Mouse (Mus musculus) lung, embryonic 14.5 days (tissue): Measurements from ENCODE around the gene Nfia. TPM values are rescaled to one million over a fixed set of nuclear protein-coding genes. Genes with fewer than 3 reads are reported as not detected.

Experiments
- ATAC-seq: fragments of 200-750 bp; cut with Nextera tagmentation; 2 replicates; pipeline ENCODE4 v1.8.0; 2017; ENCODE audit warnings: mild to moderate bottlenecking, moderate TSS enrichment, moderate library complexity; ENCODE audit not compliant: insufficient read depth
- DNase-seq: peaks from one replicate; pipeline ENCODE4 v3.0.0-alpha.2; 2015
- H3K27ac ChIP-seq: fragments of 300-500 bp; sonication (generic); 2 replicates; pipeline ENCODE4 v1.5.1; 2014; ENCODE audit warnings: low read depth, mild to moderate bottlenecking, moderate library complexity
- H3K27me3 ChIP-seq: fragments of 300-500 bp; sonication (generic); 2 replicates; pipeline ENCODE4 v1.6.1; 2014; ENCODE audit warnings: low read length, control low read depth; ENCODE audit not compliant: insufficient read depth
- H3K36me3 ChIP-seq: fragments of 300-500 bp; sonication (generic); 2 replicates; pipeline ENCODE4 v1.6.1; 2014; ENCODE audit warnings: control low read depth; ENCODE audit not compliant: insufficient read depth
- H3K4me1 ChIP-seq: fragments of 300-500 bp; sonication (generic); 2 replicates; pipeline ENCODE4 v1.6.1; 2014; ENCODE audit warnings: antibody characterized with exemption, control low read depth; ENCODE audit not compliant: insufficient read depth
- H3K4me2 ChIP-seq: fragments of 300-500 bp; sonication (generic); 2 replicates; pipeline ENCODE4 v1.6.1; 2014; ENCODE audit warnings: mild to moderate bottlenecking
- H3K4me3 ChIP-seq: fragments of 300-500 bp; sonication (generic); 2 replicates; pipeline ENCODE4 v1.5.1; 2014; ENCODE audit warnings: low read depth, low read length
- H3K9ac ChIP-seq: fragments of 300-500 bp; sonication (generic); 2 replicates; pipeline ENCODE4 v1.6.1; 2014
- H3K9me3 ChIP-seq: fragments of 300-500 bp; sonication (generic); 2 replicates; pipeline ENCODE4 v1.6.1; 2016; ENCODE audit warnings: low read depth, low read length, control low read depth
- CTCF ChIP-seq: IDR thresholded peaks from 2 replicates; pipeline ENCODE4 v1.5.1; 2016; ENCODE audit warnings: antibody characterized with exemption, low read depth
- WGBS: fragments of 180-500 bp; shearing (Covaris S2); extraction: QIAGEN DNeasy Blood & Tissue Kit; methylation state at CpG from one replicate; pipeline ENCODE4 v1.1.7; 2014; 5-methylcytosine and 5-hydroxymethylcytosine counted together
- polyA plus RNA-seq: library from polyadenylated mRNA; unstranded; fragments of >200 nt; fragmentation: Nextera tagmentation; extraction: Ambion mirVana; gene quantifications from 2 replicates; pipeline ENCODE4 v1.2.1, GENCODE M21; 2014

Nfia gene
- polyA plus RNA-seq, 1 experiment from 2014 or later, result 48.2 TPM

GRCm38 (mm10) chr4:97865410-97865953, 92.9 kb downstream of the Nfia start:
- ATAC-seq, result no peak
- 82% methylated on average over 3 of the region's 3 CpGs for WGBS

GRCm38 (mm10) chr4:97866463-97866862, 93.9 kb downstream of the Nfia start:
- no peak for TF ChIP-seq CTCF
- Histone ChIP-seq H3K9me3 (no peaks in the 10 kb centered on the region), H3K27me3 (no peaks in the 10 kb centered on the region), H3K36me3 (no peaks in the 10 kb centered on the region), H3K4me3 (no peak overlapping the region), H3K27ac (no peak overlapping the region), H3K4me1 (peaks cover 27% of the 10 kb centered on the region), H3K4me2 (no peak overlapping the region), H3K9ac (no peak overlapping the region)
- 65% methylated on average over 5 of the region's 5 CpGs for WGBS
- no peak for ATAC-seq
- no peak for DNase-seq

More at GRCm38 (mm10) chr4:97865410-97865953, 92.9 kb downstream of the Nfia start:
- no peak overlapping the region for H3K4me3 ChIP-seq
- no peak overlapping the region for H3K4me2 ChIP-seq
- H3K4me1 ChIP-seq, result peaks cover 22% of the 10 kb centered on the region
- H3K9ac ChIP-seq, result no peak overlapping the region
- no peaks in the 10 kb centered on the region for H3K36me3 ChIP-seq
- no peak for TF ChIP-seq CTCF
- H3K9me3 ChIP-seq, result no peaks in the 10 kb centered on the region
- DNase-seq, result no peak
- H3K27ac ChIP-seq, result no peak overlapping the region
- H3K27me3 ChIP-seq, result no peaks in the 10 kb centered on the region

- H3K9ac ChIP-seq, result peak overlapping the region; percentile 52
- peak overlapping the region; percentile 98 for H3K27ac ChIP-seq
- H3K4me1 ChIP-seq, result peaks cover 35% of the 10 kb centered on the region
- TF ChIP-seq CTCF, result no peak
- H3K4me2 ChIP-seq, result peak overlapping the region; percentile 66
- H3K9me3 ChIP-seq, result no peaks in the 10 kb centered on the region
- H3K36me3 ChIP-seq, result no peaks in the 10 kb centered on the region
- ATAC-seq (peak; percentile 57), DNase-seq (peak; percentile 83)
- 31% methylated on average over 10 of the region's 10 CpGs for WGBS
- peak overlapping the region; percentile 36 for H3K4me3 ChIP-seq
- no peaks in the 10 kb centered on the region for H3K27me3 ChIP-seq
Measured at GRCm38 (mm10) chr4:97868307-97868937, 95.9 kb downstream of the Nfia start.

- H3K4me3 ChIP-seq, result peak overlapping the region; percentile 36
- H3K4me2 ChIP-seq, result peak overlapping the region; percentile 66
- WGBS, result 25% methylated on average over 27 of the region's 27 CpGs
- no peaks in the 10 kb centered on the region for H3K36me3 ChIP-seq
- H3K27me3 ChIP-seq, result no peaks in the 10 kb centered on the region
- ATAC-seq (peak; percentile 94), DNase-seq (peak; percentile 96)
- peaks cover 35% of the 10 kb centered on the region for H3K4me1 ChIP-seq
- TF ChIP-seq CTCF, result no peak
- H3K9me3 ChIP-seq, result no peaks in the 10 kb centered on the region
- peak overlapping the region; percentile 52 for H3K9ac ChIP-seq
- H3K27ac ChIP-seq, result peak overlapping the region; percentile 98
Measured at GRCm38 (mm10) chr4:97868938-97869440, 96.5 kb downstream of the Nfia start.

GRCm38 (mm10) chr4:97869451-97869850, 96.9 kb downstream of the Nfia start:
- no peaks in the 10 kb centered on the region for H3K9me3 ChIP-seq
- WGBS, result 28% methylated on average over 7 of the region's 7 CpGs
- peaks cover 35% of the 10 kb centered on the region for H3K4me1 ChIP-seq
- no peaks in the 10 kb centered on the region for H3K36me3 ChIP-seq
- H3K4me3 ChIP-seq, result peak overlapping the region; percentile 36
- H3K4me2 ChIP-seq, result peak overlapping the region; percentile 66
- no peak for TF ChIP-seq CTCF
- ATAC-seq, result no peak
- no peaks in the 10 kb centered on the region for H3K27me3 ChIP-seq
- DNase-seq, result peak; percentile 46
- H3K9ac ChIP-seq, result peak overlapping the region; percentile 52
- peak overlapping the region; percentile 98 for H3K27ac ChIP-seq

GRCm38 (mm10) chr4:97871770-97872439, 99.4 kb downstream of the Nfia start:
- Histone ChIP-seq H3K27ac (peak overlapping the region; percentile 24; the same call in 1 of the 2 replicates), H3K9ac (no peak overlapping the region), H3K4me3 (no peak overlapping the region), H3K9me3 (no peaks in the 10 kb centered on the region), H3K27me3 (no peaks in the 10 kb centered on the region), H3K36me3 (no peaks in the 10 kb centered on the region), H3K4me1 (peaks cover 35% of the 10 kb centered on the region), H3K4me2 (peak overlapping the region; percentile 7; the same call in 1 of the 2 replicates)
- WGBS, result 51% methylated on average over 9 of the region's 9 CpGs
- ATAC-seq, result peak; percentile 27; the same call in 1 of the 2 replicates
- TF ChIP-seq CTCF, result no peak
- DNase-seq, result peak; percentile 76

- Histone ChIP-seq H3K4me1 (peaks cover 17% of the 10 kb centered on the region), H3K27ac (no peak overlapping the region), H3K4me3 (no peak overlapping the region), H3K9me3 (no peaks in the 10 kb centered on the region), H3K27me3 (no peaks in the 10 kb centered on the region), H3K4me2 (no peak overlapping the region), H3K36me3 (no peaks in the 10 kb centered on the region), H3K9ac (no peak overlapping the region)
- ATAC-seq, result no peak
- WGBS, result 78% methylated on average over 3 of the region's 3 CpGs
- DNase-seq, result no peak
- TF ChIP-seq CTCF, result no peak
Measured at GRCm38 (mm10) chr4:97874916-97875315, 102.4 kb downstream of the Nfia start.
